Mouse (Mus musculus): ENCODE results near the gene Ids. TPM values are rescaled to one million over a fixed set of nuclear protein-coding genes. Genes with fewer than 3 reads are reported as not detected.
"Not testable (repeated sequence)": the region's sequence is repeated elsewhere in the genome, so short reads cannot be mapped to it uniquely, and the experiment has no call there.

Ids gene
- 10 to 100 TPM; 14.2 to 15.1 TPM for total RNA-seq (2021)
- long read RNA-seq, experiment 1, partial matches to known transcripts: 0 of 1 reads
- long read RNA-seq, experiment 1, other reads (novel, unspliced or antisense): 1 of 1 reads
- long read RNA-seq, experiment 2, full-length matches to known transcripts: 4 of 4 reads
- long read RNA-seq, experiment 2, partial matches to known transcripts: 0 of 4 reads
- long read RNA-seq, experiment 2, other reads (novel, unspliced or antisense): 0 of 4 reads

- intact Hi-C loops (cut with DNase I; ENCODE audit: low total_unique reads): no loop called here
Measured at GRCm38 (mm10) chrX:70364661-70365613, at the start of gene Ids. Ids (minus strand) TSS chrX:70365084.

GRCm38 (mm10) chrX:70392636-70393035 is 27.8 kb upstream of the Ids start:
- intact Hi-C loops (cut with DNase I; ENCODE audit: low total_unique reads); DNase-seq: not testable (repeated sequence)

More at GRCm38 (mm10) chrX:70364661-70365613, at the start of gene Ids:
- DNase-seq: peak; percentile 83

GRCm38 (mm10) chrX:70385962-70386351 is 21.1 kb upstream of the Ids start:
- intact Hi-C loops (cut with DNase I; ENCODE audit: low total_unique reads): loop anchor here (10.0 kb wide), 2 partner anchors 79 to 179 kb away; no protein-coding TSS in a partner anchor
- no peak for DNase-seq

DNA sequence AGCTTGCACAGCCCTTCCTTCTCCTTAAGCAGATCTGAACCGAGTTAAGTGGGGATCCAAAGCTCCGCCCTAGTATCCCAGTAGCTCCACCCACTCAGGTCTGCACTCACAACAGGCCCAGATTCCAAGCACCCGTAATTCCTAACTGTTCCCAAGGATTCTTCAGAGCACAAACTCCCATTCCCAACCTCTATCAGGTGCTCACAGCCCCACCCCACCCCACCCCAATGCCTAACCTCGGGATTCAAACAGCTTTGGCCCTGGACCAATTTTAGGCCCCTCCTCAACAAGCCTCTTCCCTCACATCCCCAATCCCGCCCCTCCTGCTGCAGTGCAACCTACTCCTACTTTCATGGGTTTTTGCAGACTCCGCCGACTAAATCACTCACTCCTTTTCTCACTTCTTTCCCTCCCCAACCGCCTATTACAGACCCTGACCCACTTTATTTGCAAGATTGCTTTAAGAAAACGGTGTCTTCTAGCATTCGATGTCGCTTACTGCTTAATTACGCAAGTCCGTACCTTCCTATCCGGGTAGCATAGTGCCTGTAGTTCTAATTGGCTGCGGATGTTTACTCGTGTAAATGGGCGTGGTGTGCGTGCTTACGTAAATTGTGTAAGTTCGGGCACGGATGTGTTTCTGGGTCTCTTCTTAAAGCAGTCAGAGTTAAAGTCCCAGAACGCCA is 20.5 kb upstream of the Ids start, which contains the start of gene 1110012L19Rik:
TSS of gene 1110012L19Rik (plus strand) at position 602 of the 686 bp plus-strand sequence.
- peak; percentile 39 for DNase-seq
- intact Hi-C loops (cut with DNase I; ENCODE audit: low total_unique reads): loop anchor here (10.0 kb wide), 2 partner anchors 79 to 179 kb away; no protein-coding TSS in a partner anchor

GRCm38 (mm10) chrX:70384917-70385275 is 20.0 kb upstream of the Ids start:
- intact Hi-C loops (cut with DNase I; ENCODE audit: low total_unique reads): loop anchor here (10.0 kb wide), 2 partner anchors 80 to 180 kb away; no protein-coding TSS in a partner anchor
- DNase-seq: no peak

DNA sequence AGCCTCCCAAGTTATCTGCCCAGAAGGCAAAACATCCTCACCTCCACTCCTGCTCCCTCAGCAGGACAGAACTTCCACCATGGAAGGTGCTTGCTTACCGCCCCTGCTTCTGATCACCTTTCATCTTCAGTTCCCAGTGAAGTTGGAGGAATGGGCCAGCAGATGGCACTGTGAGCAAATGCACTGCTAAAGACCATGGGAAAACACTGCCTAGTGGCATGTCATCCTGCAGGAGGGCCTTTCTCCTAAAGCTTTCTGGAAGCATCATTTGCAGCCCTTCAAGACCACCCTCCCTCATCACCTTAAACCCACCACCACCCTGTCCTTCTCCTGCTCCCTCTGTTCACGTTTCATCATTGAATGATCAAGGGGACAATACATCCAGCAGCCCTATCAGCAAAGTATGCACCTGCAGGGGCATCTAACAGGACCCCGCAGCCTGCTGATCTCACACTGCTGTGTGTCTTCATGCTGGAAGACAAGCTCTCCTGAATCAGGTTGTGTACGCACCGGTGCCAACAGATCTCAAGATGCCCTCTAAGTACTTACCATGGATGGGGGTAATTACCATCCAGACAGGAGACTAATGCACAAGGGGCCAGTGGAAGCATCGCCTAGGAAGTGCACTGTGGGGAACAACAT is 9.7 kb upstream of the Ids start:
- DNase-seq; intact Hi-C loops (cut with DNase I; ENCODE audit: low total_unique reads): not testable (repeated sequence)

GRCm38 (mm10) chrX:70369758-70370157 is 4.9 kb upstream of the Ids start:
- intact Hi-C loops (cut with DNase I; ENCODE audit: low total_unique reads); DNase-seq: not testable (repeated sequence)

DNA sequence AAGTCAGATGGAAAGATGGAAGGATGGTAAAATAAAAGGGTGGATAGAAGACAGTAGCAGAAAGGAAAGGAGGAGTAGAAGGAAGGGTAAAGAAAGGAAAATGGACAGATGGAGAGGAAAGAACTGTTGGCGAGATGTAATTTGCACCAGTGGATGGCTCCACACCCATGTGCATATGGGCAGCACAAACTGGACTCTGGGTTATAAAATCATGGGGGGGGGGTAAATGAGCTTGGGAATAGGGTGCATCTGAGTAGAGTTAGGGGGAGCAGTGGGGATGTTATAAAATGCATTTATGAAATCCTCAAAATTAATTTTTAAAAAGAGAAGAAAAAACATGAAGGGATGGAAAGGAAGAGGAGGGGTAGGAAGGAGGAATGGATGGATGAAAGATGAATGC is 682 bp downstream of the Ids start:
- intact Hi-C loops (cut with DNase I; ENCODE audit: low total_unique reads): no loop called here
- no peak for DNase-seq

- intact Hi-C loops (cut with DNase I; ENCODE audit: low total_unique reads): no loop called here
- no peak for DNase-seq
Measured at GRCm38 (mm10) chrX:70363446-70363845, 1.4 kb downstream of the Ids start.

GRCm38 (mm10) chrX:70362985-70363384 is 1.9 kb downstream of the Ids start:
- intact Hi-C loops (cut with DNase I; ENCODE audit: low total_unique reads): no loop called here
- DNase-seq: no peak

DNA sequence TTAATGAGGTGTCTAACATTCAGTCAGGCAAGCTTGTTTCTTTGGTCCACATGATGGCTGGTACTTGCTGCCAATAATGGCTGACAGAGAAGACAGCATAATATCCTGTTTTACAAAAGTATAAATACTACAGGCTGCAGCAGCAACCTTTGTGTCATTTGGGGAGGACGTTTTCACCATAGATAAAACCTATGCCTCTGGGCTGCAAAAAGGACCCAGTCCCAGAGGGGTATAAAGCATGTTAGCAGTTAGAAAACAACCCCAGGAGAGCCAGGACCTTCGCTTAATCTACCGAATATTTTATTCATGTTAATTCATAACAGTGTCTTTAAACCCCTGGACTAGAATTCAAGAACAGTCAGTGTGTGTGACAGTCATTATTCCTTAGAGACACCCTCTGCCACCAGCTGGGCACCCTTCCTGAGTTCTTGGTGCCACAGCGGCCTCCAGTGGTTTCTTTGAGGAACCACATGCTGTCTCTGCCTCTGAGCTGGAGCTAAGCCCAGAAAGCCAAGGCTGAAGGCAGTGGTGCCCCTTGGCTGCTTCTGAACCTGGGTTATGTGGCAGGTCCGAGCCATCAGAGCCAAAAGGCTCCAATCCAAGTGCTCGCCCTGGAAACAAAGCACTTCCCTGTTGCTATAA is 34.6 kb downstream of the Ids start:
- intact Hi-C loops (cut with DNase I; ENCODE audit: low total_unique reads): no loop called here
- DNase-seq: peak; percentile 32

DNA sequence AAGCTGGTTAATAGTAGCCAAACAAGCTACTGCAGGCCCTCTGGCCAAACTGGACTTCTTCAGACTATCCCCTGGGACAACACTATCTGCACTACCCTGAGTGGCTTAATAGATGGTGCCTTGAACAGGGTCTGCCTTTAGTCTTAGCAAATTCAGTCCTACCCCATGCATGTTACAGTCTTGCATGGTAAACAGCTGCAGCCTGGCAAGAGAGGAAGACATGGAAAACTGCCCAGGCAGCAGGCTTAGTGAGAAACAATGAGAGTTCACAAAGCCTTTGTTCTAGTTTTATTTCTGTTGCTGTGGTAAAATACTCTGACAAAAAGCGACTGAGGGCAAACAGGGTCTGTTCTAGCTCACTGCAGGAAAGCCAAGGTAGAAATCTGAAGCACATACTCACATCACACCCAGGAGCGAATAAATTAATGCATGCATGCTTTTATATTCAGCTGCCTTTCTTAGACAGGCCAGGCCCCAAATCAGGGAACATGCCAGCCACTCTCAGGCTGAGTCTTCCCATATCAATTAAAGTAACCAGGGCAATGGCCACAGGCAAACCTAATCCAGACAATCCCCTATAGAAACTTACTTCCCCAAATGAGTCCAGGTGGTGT is 36.2 kb downstream of the Ids start:
- DNase-seq: no peak
- intact Hi-C loops (cut with DNase I; ENCODE audit: low total_unique reads): no loop called here

GRCm38 (mm10) chrX:70327656-70328055 is 37.2 kb downstream of the Ids start:
- intact Hi-C loops (cut with DNase I; ENCODE audit: low total_unique reads): no loop called here
- no peak for DNase-seq

- intact Hi-C loops (cut with DNase I; ENCODE audit: low total_unique reads): no loop called here
- DNase-seq: no peak
Measured at GRCm38 (mm10) chrX:70319254-70319653, 45.6 kb downstream of the Ids start.

- no peak for DNase-seq
- intact Hi-C loops (cut with DNase I; ENCODE audit: low total_unique reads): no loop called here
Measured at GRCm38 (mm10) chrX:70314949-70315641, 49.8 kb downstream of the Ids start.

All from gastrocnemius, postnatal 14 days (tissue).